Mouse (Mus musculus) liver, adult 2 months (tissue): ENCODE measurements at regions not wholly inside any gene's neighbourhood (a gene's known extent, or its start where the extent isn't known, plus 50 kb on each side); places are given as distances from the start of the nearest gene placed in this dataset.
A peak's percentile ranks its signal among the peaks of the same experiment; 100 is the strongest.

Source experiments
- DNase-seq: peaks from one replicate; pipeline ENCODE4 v3.0.0-alpha.2; 2011; ENCODE audit warnings: low read depth, low spot score; ENCODE audit errors: extremely low read depth
- H3K27ac ChIP-seq: fragments of 200-500 bp; replicated peaks from 2 replicates; pipeline ENCODE4 v1.5.1; 2012; ENCODE audit warnings: low read depth, mild to moderate bottlenecking, control low read depth, inconsistent platforms, low read length; ENCODE audit not compliant: insufficient read depth
- H3K27me3 ChIP-seq: fragments of 200-500 bp; 2 replicates; pipeline ENCODE4 v1.6.1; 2012; ENCODE audit warnings: mild to moderate bottlenecking, moderate library complexity, low read length, inconsistent platforms; ENCODE audit not compliant: control insufficient read depth, insufficient read depth
- H3K36me3 ChIP-seq: fragments of 200-500 bp; 2 replicates; pipeline ENCODE4 v1.6.1; 2012; ENCODE audit warnings: low read length, inconsistent platforms; ENCODE audit not compliant: control insufficient read depth, insufficient read depth
- H3K4me1 ChIP-seq: fragments of 200-500 bp; 2 replicates; pipeline ENCODE4 v1.6.1; 2011; ENCODE audit warnings: low read length; ENCODE audit not compliant: control insufficient read depth, insufficient read depth
- H3K4me3 ChIP-seq: fragments of 200-500 bp; 2 replicates; pipeline ENCODE4 v1.5.1; 2011; ENCODE audit warnings: low read depth, mild to moderate bottlenecking, control low read depth, low read length, moderate library complexity; ENCODE audit not compliant: insufficient read depth
- H3K79me2 ChIP-seq: fragments of 200-500 bp; 2 replicates; pipeline ENCODE4 v1.6.1; 2012; ENCODE audit warnings: inconsistent platforms, mild to moderate bottlenecking, low read length, moderate library complexity; ENCODE audit not compliant: control insufficient read depth, insufficient read depth
- H3K9ac ChIP-seq: fragments of 200-500 bp; 2 replicates; pipeline ENCODE4 v1.6.1; 2012; ENCODE audit warnings: low read depth, mild to moderate bottlenecking, control low read depth, inconsistent platforms, low read length
- CTCF ChIP-seq: fragments of 200-500 bp; IDR thresholded peaks from 2 replicates; pipeline ENCODE4 v1.5.1; 2011; ENCODE audit warnings: low read depth, low read length, control low read depth
- POLR2A ChIP-seq: fragments of 200-500 bp; IDR thresholded peaks from 2 replicates; pipeline ENCODE4 v1.6.1; 2011; ENCODE audit warnings: low read length, control low read depth; ENCODE audit not compliant: insufficient read depth; ENCODE audit errors: extremely low read depth
- WGBS: fragments of 180-500 bp; shearing (Covaris S2); methylation state at CpG from one replicate; pipeline ENCODE4 v1.1.7; 2018; 5-methylcytosine and 5-hydroxymethylcytosine counted together

DNA sequence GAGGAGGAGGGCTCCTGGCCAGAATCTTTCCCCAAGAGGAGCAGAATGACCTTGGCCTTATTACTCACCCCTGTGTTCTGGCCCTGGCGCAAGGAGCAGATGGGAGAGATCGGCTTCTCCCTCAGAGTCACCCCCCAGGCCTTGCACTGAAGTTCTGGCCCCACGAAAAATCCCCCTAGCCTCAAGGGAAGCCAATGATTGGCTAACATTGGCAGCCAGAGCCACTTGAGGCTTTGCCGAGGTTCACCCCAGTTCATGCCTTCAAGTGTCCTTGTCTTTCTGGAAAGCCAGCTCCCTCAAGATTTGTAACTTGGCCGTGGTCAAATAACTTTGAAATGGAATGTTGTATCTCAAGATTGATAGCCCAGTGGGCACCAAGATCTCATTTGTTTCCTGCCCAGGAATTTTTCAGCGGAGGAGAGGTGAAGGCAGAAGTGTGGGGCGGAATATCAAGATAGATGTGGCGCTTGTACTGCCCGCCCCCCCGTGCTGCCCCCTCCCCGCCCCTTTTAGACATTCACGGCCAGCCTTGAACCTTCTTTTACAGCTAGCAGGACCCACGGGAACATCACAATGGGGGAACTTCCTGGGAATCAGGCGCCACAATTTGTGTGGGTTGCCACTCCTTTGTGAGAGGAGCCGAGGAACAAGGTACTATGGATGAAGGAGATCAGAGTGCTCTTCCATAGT, 187.4 kb downstream of the Snx10 start:
- no peak for DNase-seq
- Histone ChIP-seq H3K4me3 (no peak overlapping the region), H3K9ac (no peak overlapping the region), H3K36me3 (no peaks in the 10 kb centered on the region), H3K27ac (no peak overlapping the region), H3K4me1 (peaks cover 7% of the 10 kb centered on the region), H3K27me3 (no peaks in the 10 kb centered on the region), H3K79me2 (no peaks in the 10 kb centered on the region)
- TF ChIP-seq POLR2A (no peak), CTCF (no peak)
- WGBS, result 90% methylated on average over 15 of the region's 15 CpGs

DNA sequence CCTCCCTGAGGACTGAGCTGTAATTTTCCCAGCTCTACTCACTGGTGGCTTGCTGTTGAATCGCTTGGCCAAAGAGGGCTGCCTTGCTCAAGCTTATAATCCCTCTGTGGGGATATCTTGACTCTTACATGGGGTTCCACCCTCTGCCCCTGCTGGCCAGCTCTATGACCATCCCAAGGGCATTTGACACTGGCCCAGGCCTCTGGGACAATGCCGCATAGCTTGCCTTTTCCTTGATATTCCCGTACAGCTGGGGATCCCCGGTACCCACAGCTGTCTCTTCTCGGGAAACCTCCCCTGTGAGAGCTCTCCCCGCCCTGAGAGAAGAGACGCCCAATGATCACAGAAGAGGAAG, 187.9 kb downstream of the Snx10 start:
- DNase-seq, result no peak
- H3K27me3 ChIP-seq, result no peaks in the 10 kb centered on the region
- no peak overlapping the region for H3K4me3 ChIP-seq
- H3K4me1 ChIP-seq, result peaks cover 7% of the 10 kb centered on the region
- WGBS, result 92% methylated on average over 7 of the region's 7 CpGs
- no peak overlapping the region for H3K9ac ChIP-seq
- H3K36me3 ChIP-seq, result no peaks in the 10 kb centered on the region
- TF ChIP-seq POLR2A (no peak), CTCF (no peak)
- no peaks in the 10 kb centered on the region for H3K79me2 ChIP-seq
- no peak overlapping the region for H3K27ac ChIP-seq

DNA sequence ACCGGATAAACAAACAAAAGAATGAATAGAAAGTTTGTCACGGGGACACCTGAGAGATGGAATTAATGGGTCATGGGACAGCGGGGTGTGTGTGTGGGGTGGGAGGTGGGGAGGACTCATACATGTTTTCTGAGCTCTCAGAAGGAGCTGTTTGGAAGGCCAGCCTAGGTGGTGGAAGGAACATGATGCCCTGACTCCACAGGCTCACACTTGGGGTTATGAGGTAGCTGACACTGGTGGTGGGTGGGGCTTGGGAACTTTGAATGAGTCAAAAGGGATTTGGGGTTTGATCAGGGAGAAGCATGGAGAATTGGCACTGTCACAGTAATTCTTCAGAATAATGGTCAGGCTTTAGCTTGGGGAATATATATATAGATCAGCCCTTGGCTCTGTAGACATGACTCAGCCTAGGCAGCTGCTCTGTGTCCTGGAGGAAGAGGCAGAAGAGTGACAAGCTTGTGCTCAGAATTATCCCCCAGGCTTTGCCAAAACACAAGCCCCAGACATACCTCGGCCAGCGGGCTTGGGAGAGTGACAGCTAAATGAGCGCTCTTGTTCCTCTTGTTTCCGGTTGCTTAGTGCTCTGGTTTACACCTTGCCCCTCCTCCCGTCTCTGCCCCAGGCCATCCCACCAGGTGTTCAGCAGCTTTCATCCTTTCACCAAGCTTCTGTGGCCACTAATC, 191.6 kb downstream of the Snx10 start:
- no peaks in the 10 kb centered on the region for H3K79me2 ChIP-seq
- no peak overlapping the region for H3K4me3 ChIP-seq
- no peak for TF ChIP-seq POLR2A
- TF ChIP-seq CTCF, result no peak
- H3K36me3 ChIP-seq, result no peaks in the 10 kb centered on the region
- no peak overlapping the region for H3K27ac ChIP-seq
- no peak for DNase-seq
- no peaks in the 10 kb centered on the region for H3K27me3 ChIP-seq
- peaks cover 5% of the 10 kb centered on the region for H3K4me1 ChIP-seq
- no peak overlapping the region for H3K9ac ChIP-seq
- 85% methylated on average over 8 of the region's 8 CpGs for WGBS

DNA sequence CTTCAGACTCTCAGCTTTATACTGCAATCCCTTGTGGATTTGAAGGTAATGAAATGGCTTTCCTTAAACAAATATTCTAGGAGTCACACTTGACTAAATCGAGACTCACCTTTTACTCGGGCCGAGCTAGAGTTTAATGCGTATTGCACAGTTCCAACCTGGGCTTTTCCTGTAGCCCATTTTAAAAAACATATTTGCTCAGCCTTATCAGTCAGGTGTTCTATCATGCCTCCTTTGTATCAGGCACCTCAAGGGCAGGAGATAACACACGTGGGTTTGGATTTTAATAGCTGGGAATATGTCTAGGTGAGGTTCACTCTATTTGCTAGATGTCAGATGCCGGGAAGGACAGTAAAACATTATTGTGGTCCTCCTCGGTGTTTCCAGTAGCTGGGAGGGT, 193.7 kb downstream of the Snx10 start:
- H3K4me1 ChIP-seq, result peaks cover 5% of the 10 kb centered on the region
- H3K27ac ChIP-seq, result no peak overlapping the region
- no peaks in the 10 kb centered on the region for H3K36me3 ChIP-seq
- WGBS, result 47% methylated on average over 7 of the region's 7 CpGs
- no peak overlapping the region for H3K9ac ChIP-seq
- no peak for DNase-seq
- H3K4me3 ChIP-seq, result no peak overlapping the region
- no peaks in the 10 kb centered on the region for H3K27me3 ChIP-seq
- H3K79me2 ChIP-seq, result no peaks in the 10 kb centered on the region
- no peak for TF ChIP-seq CTCF
- TF ChIP-seq POLR2A, result no peak

DNA sequence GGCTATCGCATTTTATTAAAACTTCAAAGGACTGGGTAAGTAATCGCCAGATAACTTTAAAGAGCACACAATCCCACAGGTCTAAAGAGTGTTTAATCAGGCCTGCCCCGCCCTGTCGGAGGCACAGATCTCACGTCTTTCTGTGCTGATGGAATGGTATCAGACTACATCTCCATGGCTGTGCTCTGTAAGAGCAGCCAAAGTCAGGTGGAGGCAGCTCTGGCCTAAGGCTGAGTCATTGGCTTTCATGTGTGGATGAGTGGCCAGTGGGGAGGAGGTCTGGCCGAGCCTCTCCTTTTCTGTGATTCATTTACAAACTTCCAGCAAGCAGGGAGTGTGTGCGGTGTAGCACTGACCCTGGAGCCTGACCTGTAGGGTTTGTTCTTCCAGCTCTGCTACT, 197.0 kb downstream of the Snx10 start:
- DNase-seq, result peak; percentile 97
- WGBS, result 25% methylated on average over 7 of the region's 7 CpGs
- Histone ChIP-seq H3K9ac (no peak overlapping the region), H3K36me3 (no peaks in the 10 kb centered on the region), H3K27me3 (no peaks in the 10 kb centered on the region), H3K4me1 (peaks cover 5% of the 10 kb centered on the region), H3K4me3 (no peak overlapping the region), H3K27ac (peak overlapping the region; percentile 22; the same call in 1 of the 2 replicates), H3K79me2 (no peaks in the 10 kb centered on the region)
- TF ChIP-seq POLR2A, result no peak
- 0 out of 2 replicates have a peak, but pooled peaks have one; percentile 2 for TF ChIP-seq CTCF

DNA sequence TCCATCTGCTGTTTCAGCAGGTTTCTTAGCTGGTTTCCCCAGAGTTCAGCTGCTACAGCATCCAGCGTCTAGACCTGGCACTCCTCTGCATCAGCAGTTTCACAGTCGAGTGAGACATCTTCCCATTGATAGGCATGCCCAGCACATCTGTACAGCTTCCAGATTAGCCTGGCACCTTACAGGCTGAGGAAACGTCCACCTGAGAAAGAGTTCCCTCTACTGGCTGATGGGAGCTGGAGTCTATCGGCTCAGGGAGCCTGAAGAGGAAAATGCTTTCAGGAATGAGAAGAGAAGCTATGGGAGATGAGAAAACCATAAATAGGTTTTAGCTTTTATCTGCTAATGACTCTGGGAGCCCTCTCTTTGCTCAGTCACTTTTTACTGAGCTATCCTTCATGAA, 199.4 kb downstream of the Snx10 start:
- H3K4me3 ChIP-seq, result no peak overlapping the region

More for the DNA sequence above, 199.4 kb downstream of the Snx10 start:
- Histone ChIP-seq H3K27me3 (no peaks in the 10 kb centered on the region), H3K9ac (no peak overlapping the region), H3K36me3 (no peaks in the 10 kb centered on the region), H3K79me2 (no peaks in the 10 kb centered on the region), H3K27ac (no peak overlapping the region), H3K4me1 (peaks cover 5% of the 10 kb centered on the region)
- WGBS, result 6% methylated on average over 4 of the region's 4 CpGs
- DNase-seq, result peak; percentile 75
- TF ChIP-seq CTCF (peak; percentile 71), POLR2A (no peak)
